Mouse (Mus musculus) G1E (cell line): ENCODE data around the gene Pparg. TPM values are rescaled to one million over a fixed set of nuclear protein-coding genes. Genes with fewer than 3 reads are reported as not detected.

Source experiments
- ATAC-seq: 2 replicates; pipeline ENCODE4 v1.8.0; 2016; ENCODE audit warnings: mild to moderate bottlenecking; ENCODE audit not compliant: insufficient number of reproducible peaks, poor library complexity, low FRiP score, severe bottlenecking; ENCODE audit errors: extremely low read depth
- DNase-seq: peaks from one replicate; pipeline ENCODE4 v3.0.0; 2012; ENCODE audit warnings: low spot score
- H3K27me3 ChIP-seq: 2 replicates; pipeline ENCODE4 v1.6.1; 2012; ENCODE audit warnings: mild to moderate bottlenecking, low read length, inconsistent platforms; ENCODE audit not compliant: insufficient read depth
- H3K36me3 ChIP-seq: replicated peaks from 2 replicates; pipeline ENCODE3; 2012; ENCODE audit warnings: mild to moderate bottlenecking, inconsistent platforms
- H3K4me1 ChIP-seq: 2 replicates; pipeline ENCODE4 v1.6.1; 2012; ENCODE audit warnings: low read depth, low read length, inconsistent platforms, mixed read lengths; ENCODE audit not compliant: insufficient read depth
- H3K4me3 ChIP-seq: 2 replicates; pipeline ENCODE4 v1.5.1; 2012; ENCODE audit warnings: low read depth, mild to moderate bottlenecking, inconsistent platforms, low read length, moderate library complexity, mixed read lengths
- H3K9me3 ChIP-seq: replicated peaks from 2 replicates; pipeline ENCODE4 v1.6.1; 2012; ENCODE audit warnings: inconsistent platforms
- CTCF ChIP-seq: IDR thresholded peaks from 2 replicates; pipeline ENCODE4 v1.5.1; 2012; ENCODE audit warnings: low read depth, low read length, inconsistent platforms, mixed read lengths
- GATA1 ChIP-seq: IDR thresholded peaks from 2 replicates; pipeline ENCODE4 v1.6.1; 2012; ENCODE audit warnings: borderline replicate concordance, low read length, inconsistent platforms, mixed read lengths
- GATA2 ChIP-seq: IDR thresholded peaks from 2 replicates; pipeline ENCODE4 v1.6.1; 2012; ENCODE audit warnings: low read depth, low read length, inconsistent platforms, borderline replicate concordance
- POLR2AphosphoS5 ChIP-seq: IDR thresholded peaks from 2 replicates; pipeline ENCODE4 v1.6.1; 2012; ENCODE audit warnings: low read depth, low read length, inconsistent platforms; ENCODE audit not compliant: insufficient replicate concordance
- TAL1 ChIP-seq: conservative IDR thresholded peaks from 2 replicates; pipeline ENCODE4 v1.6.1; 2012; ENCODE audit warnings: low read depth, low read length, inconsistent platforms, mixed read lengths
- polyA plus RNA-seq: library from polyadenylated mRNA; stranded (reverse); fragments of >175 nt; gene quantifications from 2 replicates; pipeline ENCODE4 v1.2.3, GENCODE M21; 2012
- total RNA-seq, 2 experiments: library from RNA; stranded (forward) in 1 of 2; stranded (reverse) in 1 of 2; fragments of 200-1000 nt in 1 of 2; fragments of >200 nt in 1 of 2; fragmentation: Nextera tagmentation in 1 of 2; gene quantifications; 2 replicates each; pipeline ENCODE4 v1.2.3; 2014 to 2017

Gene Pparg
- total and polyA plus RNA-seq, 3 experiments: not detected

DNA sequence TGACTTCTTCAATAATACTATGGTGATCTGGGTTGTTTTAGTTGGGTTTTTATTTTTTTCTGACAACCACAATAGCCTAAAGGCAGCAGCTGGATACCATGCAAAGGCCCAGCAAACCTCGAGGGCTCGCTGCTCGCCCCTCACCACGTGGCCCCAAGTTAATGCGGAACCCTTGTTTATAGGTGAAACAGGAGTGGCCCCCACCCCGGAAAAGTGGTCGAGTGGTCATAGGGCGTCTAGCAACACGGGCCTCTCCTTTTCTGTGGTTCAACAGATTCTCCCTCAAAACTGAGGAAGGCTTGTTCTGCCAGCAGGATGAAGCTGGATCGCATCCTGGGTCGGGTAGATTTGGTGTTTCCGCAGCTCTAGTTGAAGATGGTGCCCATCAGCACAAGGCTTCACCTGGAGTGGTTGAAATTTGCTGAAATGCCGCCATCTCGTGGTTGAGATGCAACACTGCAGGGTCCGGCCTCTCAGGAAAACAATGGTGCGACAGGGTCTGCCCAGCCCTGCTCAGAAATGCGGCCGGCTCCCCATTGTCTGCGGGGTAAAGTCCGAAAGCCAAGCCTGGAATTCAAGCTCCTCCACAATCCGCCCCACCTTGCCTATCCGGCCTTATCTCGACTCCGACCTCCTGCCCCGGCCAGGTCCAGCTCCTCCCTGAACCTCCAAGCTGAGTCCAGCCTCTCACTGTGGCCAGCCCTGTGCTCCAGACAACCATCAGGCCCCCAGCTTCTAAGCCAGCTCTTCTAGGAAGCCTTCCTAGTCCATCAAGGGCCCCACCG lies 178.1 kb downstream of the Pparg start:
- Histone ChIP-seq H3K9me3 (no peaks in the 10 kb centered on the region), H3K27me3 (peaks cover 16% of the 10 kb centered on the region), H3K36me3 (no peaks in the 10 kb centered on the region), H3K4me3 (no peak overlapping the region), H3K4me1 (peaks cover 13% of the 10 kb centered on the region)
- TF ChIP-seq GATA2 (no peak), GATA1 (no peak), CTCF (peak; percentile 81), POLR2AphosphoS5 (no peak), TAL1 (no peak)
- DNase-seq (peak; percentile 60), ATAC-seq (peak; percentile 61; the same call in 1 of the 2 replicates)

Other genes starting within 250 kb of the Pparg start
- not detected in 2 replicates for gene Syn2, start 226.0 kb upstream of the Pparg start, total RNA-seq (2014; fragmentation: Nextera tagmentation)
- 0.12 and 0.16 TPM in 2 replicates for gene Syn2, start 226.0 kb upstream of the Pparg start, total RNA-seq (2017)
- gene Syn2, start 226.0 kb upstream of the Pparg start, polyA plus RNA-seq: not detected in 2 replicates
- gene Gm17482, start 133.6 kb upstream of the Pparg start, total RNA-seq (2014; fragmentation: Nextera tagmentation): not detected in 2 replicates
- gene Gm17482, start 133.6 kb upstream of the Pparg start, total RNA-seq (2017): not detected in 2 replicates
- gene Gm17482, start 133.6 kb upstream of the Pparg start, polyA plus RNA-seq: not detected in 2 replicates
- gene Timp4, start 108.7 kb upstream of the Pparg start, total RNA-seq (2014; fragmentation: Nextera tagmentation): not detected in 2 replicates
- 0.06 and 0.11 TPM in 2 replicates for gene Timp4, start 108.7 kb upstream of the Pparg start, total RNA-seq (2017)
- gene Timp4, start 108.7 kb upstream of the Pparg start, polyA plus RNA-seq: not detected in 2 replicates
- 11.5 and 14.4 TPM in 2 replicates for gene Tsen2, start 183.7 kb downstream of the Pparg start, total RNA-seq (2014; fragmentation: Nextera tagmentation)
- 14.6 and 19.9 TPM in 2 replicates for gene Tsen2, start 183.7 kb downstream of the Pparg start, total RNA-seq (2017)
- gene Tsen2, start 183.7 kb downstream of the Pparg start, polyA plus RNA-seq: 3.7 and 8.9 TPM in 2 replicates
- gene Mkrn2os, start 231.6 kb downstream of the Pparg start, total RNA-seq (2014; fragmentation: Nextera tagmentation): not detected in 2 replicates
- gene Mkrn2os, start 231.6 kb downstream of the Pparg start, total RNA-seq (2017): not detected in 2 replicates
- gene Mkrn2os, start 231.6 kb downstream of the Pparg start, polyA plus RNA-seq: not detected in 2 replicates
- 18.4 and 23.6 TPM in 2 replicates for gene Mkrn2, start 241.0 kb downstream of the Pparg start, total RNA-seq (2014; fragmentation: Nextera tagmentation)
- gene Mkrn2, start 241.0 kb downstream of the Pparg start, total RNA-seq (2017): 24.5 and 26.3 TPM in 2 replicates
- gene Mkrn2, start 241.0 kb downstream of the Pparg start, polyA plus RNA-seq: 2.5 and 21.5 TPM in 2 replicates